Mouse (Mus musculus): ENCODE results near the gene Zfp69.
A peak's percentile ranks its signal among the peaks of the same experiment; 100 is the strongest.

Zfp69 gene

DNA sequence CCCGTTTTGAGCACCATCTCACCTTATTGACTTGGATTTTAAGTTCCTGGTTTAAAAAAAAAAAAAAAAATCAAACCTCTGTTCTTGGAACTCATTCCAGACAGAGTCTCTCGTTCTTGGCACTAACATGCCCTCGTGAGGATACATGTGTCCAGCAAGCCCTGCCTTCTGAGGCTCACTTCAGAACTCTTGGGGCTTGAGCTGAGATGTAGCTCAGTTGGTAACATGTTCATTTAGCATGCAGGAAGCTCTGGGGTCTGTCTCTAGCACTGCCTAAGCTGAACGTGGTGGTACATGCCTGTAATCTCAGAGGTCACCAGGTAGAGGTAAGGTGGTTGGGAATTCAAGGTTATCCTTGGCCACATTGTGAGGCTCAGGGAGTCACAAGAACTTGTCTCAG lies 65.4 kb downstream of the Zfp69 start:
- no peak for DNase-seq (ENCODE audit: low spot score in 2 of 2)

DNA sequence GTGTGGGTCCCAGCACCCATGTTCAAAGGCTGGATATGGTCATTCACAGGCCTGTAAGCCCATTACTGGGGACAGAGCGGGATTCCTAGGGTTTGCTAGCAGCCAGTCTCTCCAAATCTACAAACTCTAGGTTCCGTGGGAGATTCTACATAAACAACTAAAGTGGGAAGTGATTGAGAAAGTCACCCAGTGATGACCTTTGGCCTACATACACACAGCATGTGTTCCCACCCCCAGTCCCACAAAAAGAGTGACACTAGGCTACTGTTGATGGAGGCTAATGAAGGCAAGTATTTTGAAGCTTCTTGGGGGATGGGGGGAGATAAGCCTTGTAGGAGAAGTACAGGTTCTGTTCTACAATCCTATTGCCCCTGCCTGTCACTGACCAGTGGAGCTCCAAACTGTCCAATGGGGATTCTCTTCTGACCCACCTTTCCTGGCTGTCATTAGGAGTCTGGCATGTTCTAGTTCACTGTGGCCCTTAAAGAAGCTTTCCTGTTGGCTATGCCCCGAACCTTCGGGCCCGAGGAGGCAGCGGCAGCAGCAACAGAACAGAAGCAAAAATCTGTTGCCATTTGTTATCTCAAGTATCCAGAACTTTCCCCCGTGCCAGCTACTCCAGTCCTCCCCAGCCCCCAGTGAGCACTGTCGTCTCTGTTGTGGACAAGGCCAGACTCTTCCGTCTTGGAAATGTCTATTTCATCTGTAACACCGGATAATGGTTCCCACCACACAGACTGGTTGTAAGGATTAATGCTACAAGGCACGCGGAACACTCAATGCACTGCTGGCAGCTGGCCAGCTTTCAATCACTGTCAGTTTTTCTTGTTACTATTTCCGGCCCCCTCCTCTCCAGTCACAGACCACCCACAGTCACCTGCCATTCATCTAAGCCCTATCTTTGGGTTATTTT lies 66.0 kb downstream of the Zfp69 start:
- DNase-seq (ENCODE audit: low spot score in 2 of 2): peak in 1 of 2 experiments; percentile 14

DNA sequence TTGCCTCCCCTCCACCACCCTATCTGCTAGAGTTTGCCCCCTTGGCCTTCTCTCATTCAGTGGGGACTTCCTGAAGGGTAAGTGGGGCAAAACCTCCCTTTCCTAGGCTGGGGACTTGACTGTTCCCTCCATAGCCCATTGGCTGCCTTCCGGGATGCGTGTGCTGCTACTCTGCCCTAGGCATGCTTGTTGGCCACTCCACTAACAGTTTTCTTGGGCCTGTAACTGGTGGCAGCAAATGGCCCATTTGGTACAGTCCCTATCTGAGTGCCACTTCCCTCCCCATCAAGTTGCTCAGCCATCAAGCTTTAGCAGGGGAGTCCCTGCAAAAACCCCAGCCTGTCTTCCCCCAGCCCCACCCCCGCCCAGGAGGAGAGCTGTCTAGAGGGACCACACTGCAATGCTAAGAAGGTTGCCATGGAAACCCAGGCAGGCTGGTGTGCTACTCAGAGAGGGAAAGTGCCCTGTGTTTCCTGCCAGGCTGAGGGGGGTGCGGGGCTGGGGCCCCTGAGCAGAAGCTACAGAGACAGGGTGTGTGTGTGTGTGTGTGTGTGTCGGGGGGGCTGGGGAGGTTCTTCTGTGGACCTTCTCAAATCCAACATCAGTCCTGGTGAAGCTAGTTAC lies 69.4 kb downstream of the Zfp69 start:
- no peak for DNase-seq (ENCODE audit: low spot score in 2 of 2)

DNA sequence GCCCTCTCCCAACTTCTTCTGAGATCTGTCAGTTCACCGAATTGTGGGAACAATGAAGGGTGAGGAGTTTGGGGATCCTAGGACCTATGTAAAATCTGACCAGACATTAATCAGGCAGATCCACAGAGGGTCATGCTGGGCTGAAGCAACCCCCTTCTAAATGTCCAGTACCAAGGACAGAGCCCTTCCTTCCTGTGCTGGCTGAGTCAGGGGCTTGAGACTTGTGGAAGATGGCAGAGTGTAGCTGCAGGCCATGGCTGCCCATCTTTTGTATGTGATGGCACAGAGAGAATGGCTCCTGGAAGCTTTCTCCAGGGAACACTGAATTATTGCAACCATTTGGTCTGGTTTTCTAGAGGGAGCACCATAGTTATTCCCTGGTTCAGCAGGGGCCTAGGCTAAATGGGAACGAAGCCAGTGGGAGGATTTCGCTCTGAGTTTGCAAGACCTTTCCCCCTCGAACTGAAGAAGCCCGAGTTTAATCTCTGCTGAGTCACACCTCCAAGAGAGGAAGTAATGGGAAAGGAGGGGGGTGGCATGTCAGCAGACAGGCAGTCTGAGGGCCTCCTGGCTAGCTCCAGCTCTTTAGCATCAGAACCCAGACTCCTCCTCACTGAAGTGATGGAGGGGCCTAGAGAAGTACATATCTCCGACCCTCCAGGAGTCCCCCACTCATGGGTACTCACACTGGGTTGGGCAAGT lies 70.6 kb downstream of the Zfp69 start:
- DNase-seq (ENCODE audit: low spot score in 2 of 2): no peak

Measured in cerebellum, postnatal 4 days (tissue).